Mouse (Mus musculus) limb, embryonic 13.5 days (tissue): ENCODE measurements at regions not wholly inside any gene's neighbourhood (a gene's known extent, or its start where the extent isn't known, plus 50 kb on each side); places are given as distances from the start of the nearest gene placed in this dataset.

Source experiments
- ATAC-seq: fragments of 200-750 bp; cut with Nextera tagmentation; 2 replicates; pipeline ENCODE4 v1.8.0; 2017; ENCODE audit warnings: low read depth, moderate number of reproducible peaks, moderate TSS enrichment; ENCODE audit not compliant: low FRiP score
- H3K27ac ChIP-seq: fragments of 300-500 bp; sonication (generic); 2 replicates; pipeline ENCODE4 v1.5.1; 2015; ENCODE audit warnings: inconsistent platforms, mild to moderate bottlenecking, moderate library complexity
- H3K27me3 ChIP-seq: fragments of 300-500 bp; sonication (generic); 2 replicates; pipeline ENCODE4 v1.6.1; 2015; ENCODE audit warnings: mild to moderate bottlenecking, inconsistent platforms
- H3K36me3 ChIP-seq: fragments of 300-500 bp; sonication (generic); 2 replicates; pipeline ENCODE4 v1.6.1; 2015; ENCODE audit warnings: inconsistent platforms, mild to moderate bottlenecking, moderate library complexity
- H3K4me1 ChIP-seq: fragments of 300-500 bp; sonication (generic); 2 replicates; pipeline ENCODE4 v1.6.1; 2015; ENCODE audit warnings: inconsistent platforms
- H3K4me2 ChIP-seq: fragments of 300-500 bp; sonication (generic); replicated peaks from 2 replicates; pipeline ENCODE4 v1.6.1; 2015; ENCODE audit warnings: inconsistent platforms, mild to moderate bottlenecking, moderate library complexity
- H3K4me3 ChIP-seq: fragments of 300-500 bp; sonication (generic); 2 replicates; pipeline ENCODE4 v1.5.1; 2015; ENCODE audit warnings: moderate library complexity, mild to moderate bottlenecking, inconsistent platforms
- H3K9ac ChIP-seq: fragments of 300-500 bp; sonication (generic); 2 replicates; pipeline ENCODE4 v1.6.1; 2015; ENCODE audit warnings: mild to moderate bottlenecking, inconsistent platforms
- H3K9me3 ChIP-seq: fragments of 300-500 bp; sonication (generic); 2 replicates; pipeline ENCODE4 v1.6.1; 2016; ENCODE audit warnings: inconsistent platforms
- WGBS: fragments of 180-500 bp; shearing (Covaris S2); methylation state at CpG from one replicate; pipeline ENCODE4 v1.1.7; 2015; 5-methylcytosine and 5-hydroxymethylcytosine counted together

DNA sequence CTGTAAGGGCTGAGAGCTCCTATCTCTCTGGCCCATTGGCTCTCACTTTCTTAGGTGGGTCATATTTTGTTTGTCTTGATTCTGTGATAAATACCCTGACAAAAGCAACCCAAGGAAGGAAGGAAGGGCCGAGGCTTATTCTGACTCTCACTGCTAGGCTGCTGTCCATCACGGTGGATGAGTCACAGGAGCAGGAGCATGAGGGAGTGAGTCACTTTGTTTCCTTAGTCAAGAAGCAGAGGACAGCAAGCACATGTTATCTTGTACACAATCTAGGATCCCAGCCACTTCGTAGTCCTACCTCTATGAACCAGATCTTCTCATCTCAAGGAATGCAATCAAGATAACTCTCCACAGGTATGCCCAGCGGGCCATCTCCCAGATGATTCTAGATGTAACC lies 69.9 kb downstream of the Atp6v1g3 start:
- Histone ChIP-seq H3K27ac (no peak overlapping the region), H3K4me3 (no peak overlapping the region), H3K4me1 (peaks cover 10% of the 10 kb centered on the region), H3K4me2 (no peak overlapping the region), H3K9me3 (no peaks in the 10 kb centered on the region), H3K36me3 (no peaks in the 10 kb centered on the region), H3K27me3 (no peaks in the 10 kb centered on the region), H3K9ac (no peak overlapping the region)
- WGBS: 85% methylated on average over 4 of the region's 4 CpGs
- no peak for ATAC-seq

DNA sequence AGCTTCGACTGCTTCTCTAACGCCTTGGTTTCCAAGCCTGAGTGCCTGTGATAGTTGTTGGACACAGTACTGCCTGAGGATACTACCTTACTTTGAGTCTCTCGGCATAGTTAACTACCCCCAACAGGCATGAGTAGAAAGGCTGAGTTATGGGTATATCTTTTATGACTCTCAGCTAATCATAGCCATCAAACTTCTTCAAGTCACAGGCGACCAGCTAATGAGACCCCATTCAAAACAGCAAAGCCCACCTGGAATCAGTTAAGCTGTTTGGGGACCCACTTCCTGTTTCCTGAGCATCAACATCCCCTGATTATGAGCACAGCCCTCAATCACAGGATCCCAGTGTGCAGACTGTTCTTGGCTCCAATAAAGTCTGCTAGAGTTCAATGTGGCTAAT lies 71.4 kb downstream of the Atp6v1g3 start:
- ATAC-seq: no peak
- 23% methylated on average over 4 of the region's 4 CpGs for WGBS
- no peak overlapping the region for H3K27ac ChIP-seq

GRCm38 (mm10) chr1:138345992-138346391 lies 72.5 kb downstream of the Atp6v1g3 start:
- Histone ChIP-seq H3K9ac (no peak overlapping the region), H3K4me1 (peaks cover 10% of the 10 kb centered on the region), H3K9me3 (no peaks in the 10 kb centered on the region), H3K27ac (no peak overlapping the region), H3K4me2 (peak overlapping the region; percentile 38), H3K27me3 (no peaks in the 10 kb centered on the region), H3K36me3 (no peaks in the 10 kb centered on the region), H3K4me3 (no peak overlapping the region)
- 21% methylated on average over 10 of the region's 10 CpGs for WGBS
- ATAC-seq: no peak

More for the DNA sequence above, 71.4 kb downstream of the Atp6v1g3 start:
- Histone ChIP-seq H3K36me3 (no peaks in the 10 kb centered on the region), H3K27me3 (no peaks in the 10 kb centered on the region), H3K4me2 (no peak overlapping the region), H3K9ac (no peak overlapping the region), H3K4me1 (peaks cover 10% of the 10 kb centered on the region), H3K4me3 (no peak overlapping the region), H3K9me3 (no peaks in the 10 kb centered on the region)

DNA sequence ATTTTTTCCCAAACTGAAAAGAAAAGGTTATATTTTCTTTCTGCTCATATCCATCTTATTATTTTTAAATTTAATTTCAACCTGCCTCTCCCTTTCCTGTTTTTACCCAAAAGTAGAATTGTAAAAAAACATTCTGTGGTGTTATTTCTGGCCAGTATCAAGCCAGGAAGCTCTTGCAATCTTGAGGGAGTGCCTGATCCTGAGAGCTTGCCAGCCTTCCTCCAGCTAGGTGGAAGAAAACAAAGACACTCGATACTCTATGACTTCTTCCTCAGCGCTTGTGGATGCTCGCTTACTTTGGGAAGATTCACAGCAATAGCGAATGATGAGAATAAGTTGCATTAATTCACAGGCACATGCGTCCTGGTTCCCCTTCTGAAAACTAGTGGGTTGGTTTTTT lies 73.4 kb downstream of the Atp6v1g3 start:
- H3K4me1 ChIP-seq: peaks cover 10% of the 10 kb centered on the region
- WGBS: 68% methylated on average over 5 of the region's 5 CpGs
- no peak overlapping the region for H3K4me3 ChIP-seq
- no peaks in the 10 kb centered on the region for H3K27me3 ChIP-seq
- no peak for ATAC-seq
- no peaks in the 10 kb centered on the region for H3K36me3 ChIP-seq
- no peak overlapping the region for H3K9ac ChIP-seq
- no peaks in the 10 kb centered on the region for H3K9me3 ChIP-seq
- H3K27ac ChIP-seq: no peak overlapping the region
- H3K4me2 ChIP-seq: no peak overlapping the region

GRCm38 (mm10) chr1:138348447-138348846 lies 74.9 kb downstream of the Atp6v1g3 start:
- WGBS: 59% methylated on average over 6 of the region's 6 CpGs
- Histone ChIP-seq H3K9ac (no peak overlapping the region), H3K4me3 (no peak overlapping the region), H3K36me3 (no peaks in the 10 kb centered on the region), H3K27me3 (no peaks in the 10 kb centered on the region), H3K4me2 (no peak overlapping the region), H3K4me1 (peaks cover 10% of the 10 kb centered on the region), H3K9me3 (no peaks in the 10 kb centered on the region), H3K27ac (no peak overlapping the region)
- no peak for ATAC-seq

DNA sequence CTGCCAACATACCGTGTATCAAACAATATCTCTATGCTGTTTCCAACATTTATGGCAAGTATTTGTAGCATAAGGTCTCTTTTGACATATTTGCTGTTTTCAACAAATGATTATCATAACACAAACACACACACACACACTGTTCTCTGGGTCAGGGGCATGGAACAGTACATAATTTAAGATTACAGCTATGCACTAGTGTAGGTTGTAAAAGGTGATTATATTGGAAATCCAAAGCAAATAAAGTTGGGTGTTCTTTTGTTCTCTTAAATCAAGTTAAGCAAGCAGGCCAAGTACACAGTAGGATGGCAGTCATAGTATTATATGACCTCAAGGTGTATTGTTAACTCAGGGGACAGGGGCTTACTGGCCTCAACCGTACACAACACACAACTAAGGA lies 75.6 kb downstream of the Atp6v1g3 start:
- no peaks in the 10 kb centered on the region for H3K36me3 ChIP-seq
- no peak overlapping the region for H3K4me2 ChIP-seq
- H3K27me3 ChIP-seq: no peaks in the 10 kb centered on the region
- H3K9ac ChIP-seq: no peak overlapping the region
- ATAC-seq: no peak
- H3K9me3 ChIP-seq: no peaks in the 10 kb centered on the region
- no peak overlapping the region for H3K27ac ChIP-seq
- WGBS: 65% methylated on average over 2 of the region's 2 CpGs
- H3K4me1 ChIP-seq: peaks cover 10% of the 10 kb centered on the region
- no peak overlapping the region for H3K4me3 ChIP-seq

DNA sequence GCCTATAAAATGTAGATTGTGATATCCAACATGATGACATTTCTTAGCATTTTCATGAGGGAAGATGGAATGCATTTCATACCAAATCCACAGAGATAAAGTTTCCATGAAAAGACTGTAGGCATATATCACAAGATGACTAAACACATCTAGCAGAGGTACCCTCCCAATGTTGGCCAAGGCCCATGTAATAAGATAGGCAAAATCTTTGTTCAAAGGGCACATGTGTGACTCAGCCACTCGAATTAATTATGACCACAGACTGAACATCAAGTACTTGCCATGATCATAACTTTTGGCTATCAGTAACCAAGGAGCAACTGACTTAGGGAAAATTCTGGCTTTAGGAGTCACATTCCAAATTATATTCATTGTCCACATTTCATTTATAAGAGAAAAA lies 82.9 kb downstream of the Atp6v1g3 start:
- WGBS: 67% methylated on average over 1 of the region's 1 CpGs

GRCm38 (mm10) chr1:138362684-138363472 lies 89.3 kb downstream of the Atp6v1g3 start:
- no peak overlapping the region for H3K4me3 ChIP-seq
- ATAC-seq: no peak
- no peaks in the 10 kb centered on the region for H3K36me3 ChIP-seq
- H3K4me2 ChIP-seq: no peak overlapping the region
- H3K9ac ChIP-seq: no peak overlapping the region
- 49% methylated on average over 11 of the region's 11 CpGs for WGBS
- no peaks in the 10 kb centered on the region for H3K27me3 ChIP-seq
- H3K4me1 ChIP-seq: no peaks in the 10 kb centered on the region
- H3K27ac ChIP-seq: no peak overlapping the region
- no peaks in the 10 kb centered on the region for H3K9me3 ChIP-seq

More for the DNA sequence above, 82.9 kb downstream of the Atp6v1g3 start:
- Histone ChIP-seq H3K27ac (no peak overlapping the region), H3K4me2 (no peak overlapping the region), H3K36me3 (no peaks in the 10 kb centered on the region), H3K4me1 (no peaks in the 10 kb centered on the region), H3K4me3 (no peak overlapping the region), H3K27me3 (no peaks in the 10 kb centered on the region), H3K9me3 (no peaks in the 10 kb centered on the region), H3K9ac (no peak overlapping the region)
- ATAC-seq: no peak

GRCm38 (mm10) chr1:138369953-138370482 lies 96.5 kb downstream of the Atp6v1g3 start:
- no peak for ATAC-seq
- Histone ChIP-seq H3K27me3 (no peaks in the 10 kb centered on the region), H3K9me3 (no peaks in the 10 kb centered on the region), H3K4me1 (peaks cover 5% of the 10 kb centered on the region; the same call in 1 of the 2 replicates), H3K4me2 (no peak overlapping the region), H3K27ac (no peak overlapping the region), H3K36me3 (no peaks in the 10 kb centered on the region), H3K4me3 (no peak overlapping the region), H3K9ac (no peak overlapping the region)

- H3K27ac ChIP-seq: no peak overlapping the region
- H3K4me2 ChIP-seq: no peak overlapping the region
- H3K9ac ChIP-seq: no peak overlapping the region
- H3K4me1 ChIP-seq: peaks cover 5% of the 10 kb centered on the region; the same call in 1 of the 2 replicates
- H3K36me3 ChIP-seq: no peaks in the 10 kb centered on the region
- ATAC-seq: no peak
- WGBS: 84% methylated on average over 1 of the region's 1 CpGs
- no peak overlapping the region for H3K4me3 ChIP-seq
- H3K27me3 ChIP-seq: no peaks in the 10 kb centered on the region
- H3K9me3 ChIP-seq: no peaks in the 10 kb centered on the region
These were observed 97.9 kb downstream of the Atp6v1g3 start for GRCm38 (mm10) chr1:138371474-138371873.

- no peak overlapping the region for H3K27ac ChIP-seq
- H3K36me3 ChIP-seq: no peaks in the 10 kb centered on the region
- H3K9me3 ChIP-seq: no peaks in the 10 kb centered on the region
- 0 out of 2 replicates have a peak, but pooled peaks cover 5% of the 10 kb centered on the region for H3K27me3 ChIP-seq
- H3K4me2 ChIP-seq: no peak overlapping the region
- 47% methylated on average over 3 of the region's 3 CpGs for WGBS
- peaks cover 16% of the 10 kb centered on the region for H3K4me1 ChIP-seq
- ATAC-seq: no peak
- no peak overlapping the region for H3K9ac ChIP-seq
- H3K4me3 ChIP-seq: no peak overlapping the region
These were observed 110.6 kb downstream of the Atp6v1g3 start for GRCm38 (mm10) chr1:138384146-138384545.

GRCm38 (mm10) chr1:138385156-138385841 lies 111.8 kb downstream of the Atp6v1g3 start:
- Histone ChIP-seq H3K4me2 (peak overlapping the region; percentile 67), H3K9me3 (no peaks in the 10 kb centered on the region), H3K27me3 (0 out of 2 replicates have a peak, but pooled peaks cover 5% of the 10 kb centered on the region), H3K36me3 (no peaks in the 10 kb centered on the region), H3K4me3 (peak overlapping the region; percentile 33), H3K9ac (peak overlapping the region; percentile 6; the same call in 1 of the 2 replicates), H3K27ac (no peak overlapping the region), H3K4me1 (peaks cover 16% of the 10 kb centered on the region)
- WGBS: 2% methylated on average over 19 of the region's 19 CpGs
- ATAC-seq: peak; percentile 32; the same call in 1 of the 2 replicates
